Mouse (Mus musculus): Measurements from ENCODE around the gene Rdh5.

- TF ChIP-seq CTCF (IDR thresholded peaks at IDR 0.05; ENCODE audit: borderline replicate concordance, control insufficient read depth, extremely low read depth, insufficient read depth, low read length, poor library complexity) = no peak
- no peak for TF ChIP-seq POLR2A (IDR thresholded peaks at IDR 0.05; ENCODE audit: control insufficient read depth, extremely low read depth, insufficient read depth, low read length, poor library complexity)
Measured at GRCm38 (mm10) chr10:128913219-128913618, 9.5 kb downstream of the Rdh5 start.

Data from thymus, adult 2 months (tissue).